Mouse (Mus musculus) lung, postnatal 0 days (tissue): ENCODE measurements around the gene Rps3a1.

ENCODE experiments used
- CTCF ChIP-seq: IDR thresholded peaks from 2 replicates; pipeline ENCODE4 v1.5.1; 2016; ENCODE audit warnings: antibody characterized with exemption, mild to moderate bottlenecking
- EP300 ChIP-seq: IDR thresholded peaks from 2 replicates; pipeline ENCODE4 v1.6.1; 2016; ENCODE audit warnings: antibody characterized with exemption, mild to moderate bottlenecking, control low read depth

GRCm38 (mm10) chr3:86141886-86142262, 628 bp downstream of the Rps3a1 start:
- TF ChIP-seq CTCF (no peak), EP300 (no peak)
